Mouse (Mus musculus): ENCODE results near the gene Frmd7.

Gene Frmd7

GRCm38 (mm10) chrX:50864734-50865133, 77.8 kb downstream of the Frmd7 start:
- no peak for DNase-seq (ENCODE audit: low read depth, low spot score)

GRCm38 (mm10) chrX:50863771-50864170, 78.7 kb downstream of the Frmd7 start:
- DNase-seq (ENCODE audit: low read depth, low spot score): no peak

GRCm38 (mm10) chrX:50850428-50851184, 91.9 kb downstream of the Frmd7 start:
- no peak for DNase-seq (ENCODE audit: low read depth, low spot score)
